Mouse (Mus musculus) MEL (cell line): ENCODE measurements around the gene Mettl16. TPM values are rescaled to one million over a fixed set of nuclear protein-coding genes. Genes with fewer than 3 reads are reported as not detected.

ENCODE experiments used
- DNase-seq: peaks from one replicate; pipeline ENCODE4 v3.0.0; 2011; ENCODE audit warnings: low read depth, low spot score
- H3K27ac ChIP-seq: 2 replicates; pipeline ENCODE4 v1.5.1; 2012; ENCODE audit warnings: low read depth, mild to moderate bottlenecking, control low read depth, low read length, moderate library complexity; ENCODE audit not compliant: control insufficient read depth
- H3K27me3 ChIP-seq, 2 experiments: fragments of 150-350 bp in 1 of 2; sonication (generic) in 1 of 2; 2 replicates each; pipeline ENCODE4 v1.6.1; 2012; ENCODE audit warnings: low read length in 2 of 2, mild to moderate bottlenecking in 2 of 2, improper control_type of control experiment in 1 of 2, moderate library complexity in 1 of 2; ENCODE audit not compliant: insufficient read depth in 2 of 2, control insufficient read depth in 1 of 2
- H3K36me3 ChIP-seq, 2 experiments: 2 replicates each; pipeline ENCODE4 v1.6.1; 2012 to 2014; ENCODE audit warnings: low read length in 2 of 2, improper control_type of control experiment in 1 of 2, inconsistent platforms in 1 of 2, mild to moderate bottlenecking in 1 of 2; ENCODE audit not compliant: insufficient read depth in 2 of 2, control insufficient read depth in 1 of 2
- H3K4me1 ChIP-seq, 2 experiments: fragments of 150-350 bp in 1 of 2; sonication (generic) in 1 of 2; 2 replicates each; pipeline ENCODE4 v1.6.1; 2012; ENCODE audit warnings: low read length in 2 of 2, improper control_type of control experiment in 1 of 2, mild to moderate bottlenecking in 1 of 2; ENCODE audit not compliant: insufficient read depth in 2 of 2, control insufficient read depth in 1 of 2
- H3K4me3 ChIP-seq, 2 experiments: fragments of 150-350 bp in 1 of 2; sonication (generic) in 1 of 2; 2 replicates each; pipeline ENCODE4 v1.5.1; 2012; ENCODE audit warnings: low read depth in 2 of 2, low read length in 2 of 2, mild to moderate bottlenecking in 2 of 2, moderate library complexity in 2 of 2, control low read depth in 1 of 2, improper control_type of control experiment in 1 of 2; ENCODE audit not compliant: control insufficient read depth in 1 of 2, insufficient read depth in 1 of 2
- H3K79me2 ChIP-seq: 2 replicates; pipeline ENCODE4 v1.6.1; 2012; ENCODE audit warnings: mild to moderate bottlenecking, low read length, moderate library complexity; ENCODE audit not compliant: control insufficient read depth, poor library complexity, insufficient read depth
- H3K9ac ChIP-seq: 2 replicates; pipeline ENCODE4 v1.6.1; 2012; ENCODE audit warnings: low read depth, mild to moderate bottlenecking, control low read depth, low read length, moderate library complexity; ENCODE audit not compliant: control insufficient read depth, poor library complexity, severe bottlenecking
- H3K9me3 ChIP-seq: fragments of 150-350 bp; sonication (generic); replicated peaks from 2 replicates; pipeline ENCODE4 v1.6.1; 2012; ENCODE audit warnings: mild to moderate bottlenecking, low read length, improper control_type of control experiment, moderate library complexity; ENCODE audit not compliant: insufficient read depth
- ELF1 ChIP-seq: IDR thresholded peaks from 2 replicates; pipeline ENCODE4 v1.6.1; 2014; ENCODE audit warnings: low read depth, mild to moderate bottlenecking, inconsistent platforms, low read length, improper control_type of control experiment, moderate library complexity
- EP300 ChIP-seq, 2 experiments: IDR thresholded peaks; 2 replicates each; pipeline ENCODE4 v1.6.1; 2011; ENCODE audit warnings: improper control_type of control experiment in 2 of 2, low read length in 2 of 2, low read depth in 1 of 2, mild to moderate bottlenecking in 1 of 2
- GATA1 ChIP-seq: IDR thresholded peaks from 2 replicates; pipeline ENCODE4 v1.6.1; 2011; ENCODE audit warnings: low read depth, low read length, improper control_type of control experiment
- KAT2A ChIP-seq: conservative IDR thresholded peaks from 2 replicates; pipeline ENCODE4 v1.6.1; 2012; ENCODE audit warnings: low read depth, low read length, improper control_type of control experiment, inconsistent platforms
- MAFK ChIP-seq: IDR thresholded peaks from 2 replicates; pipeline ENCODE4 v1.6.1; 2011; ENCODE audit warnings: low read depth, mild to moderate bottlenecking, low read length, improper control_type of control experiment, borderline replicate concordance
- MAX ChIP-seq: IDR thresholded peaks from 2 replicates; pipeline ENCODE4 v1.6.1; 2011; ENCODE audit warnings: low read length, improper control_type of control experiment
- MXI1 ChIP-seq: IDR thresholded peaks from 2 replicates; pipeline ENCODE4 v1.6.1; 2011; ENCODE audit warnings: mild to moderate bottlenecking, low read depth, low read length, improper control_type of control experiment
- MYB ChIP-seq: IDR thresholded peaks from 2 replicates; pipeline ENCODE4 v1.6.1; 2011; ENCODE audit warnings: mild to moderate bottlenecking, low read depth, low read length, improper control_type of control experiment
- NELFE ChIP-seq: IDR thresholded peaks from 2 replicates; pipeline ENCODE4 v1.6.1; 2011; ENCODE audit warnings: low read depth, low read length, improper control_type of control experiment
- SMC3 ChIP-seq: IDR thresholded peaks from 2 replicates; pipeline ENCODE4 v1.6.1; 2011; ENCODE audit warnings: low read depth, low read length, improper control_type of control experiment
- TAL1 ChIP-seq: IDR thresholded peaks from 2 replicates; pipeline ENCODE4 v1.6.1; 2012; ENCODE audit warnings: mild to moderate bottlenecking, inconsistent platforms, low read length, moderate library complexity, mixed read lengths
- TCF12 ChIP-seq: IDR thresholded peaks from 2 replicates; pipeline ENCODE4 v1.6.1; 2014; ENCODE audit warnings: low read depth, mild to moderate bottlenecking, inconsistent platforms, low read length, improper control_type of control experiment, moderate library complexity
- UBTF ChIP-seq: IDR thresholded peaks from 2 replicates; pipeline ENCODE4 v1.6.1; 2012; ENCODE audit warnings: low read depth, mild to moderate bottlenecking, inconsistent platforms, low read length, improper control_type of control experiment, moderate library complexity, borderline replicate concordance; ENCODE audit not compliant: insufficient read depth
- USF1 ChIP-seq: IDR thresholded peaks from 2 replicates; pipeline ENCODE4 v1.6.1; 2014; ENCODE audit warnings: low read depth, mild to moderate bottlenecking, inconsistent platforms, low read length, improper control_type of control experiment, moderate library complexity
- polyA plus RNA-seq, 2 experiments: library from polyadenylated mRNA; stranded (reverse) in 1 of 2; unstranded in 1 of 2; fragments of >175 nt in 1 of 2; fragments of >200 nt in 1 of 2; gene quantifications; 2 replicates each; pipeline versions ENCODE4 v1.2.1 to v1.2.4; 2012; ENCODE audit warnings: low replicate concordance in 2 of 2, low read depth in 1 of 2; ENCODE audit not compliant: insufficient read length in 2 of 2, insufficient read depth in 1 of 2, missing spikeins in 1 of 2
- total RNA-seq: library from RNA; depleted of rRNA; stranded (reverse); fragments of 300-350 nt; gene quantifications from 2 replicates; pipeline ENCODE4 v1.2.3, GENCODE M21; 2012

Gene Mettl16
- total and polyA plus RNA-seq, 3 experiments: 76.3 to 116 TPM; not detected in 1

GRCm38 (mm10) chr11:74830256-74831161 lies 59.9 kb downstream of the Mettl16 start, which contains the start of gene Mnt (continued):
- TF ChIP-seq UBTF (no peak; the same call in 1 of the 2 replicates), SMC3 (no peak; the same call in 1 of the 2 replicates), TAL1 (no peak), MYB (no peak), NELFE (peak; percentile 82)
- TF ChIP-seq, all 39 proteins: peak for 13

- H3K27me3 ChIP-seq: no peaks in the 10 kb centered on the region
- H3K79me2 ChIP-seq: peaks cover 39% of the 10 kb centered on the region
- peaks cover 0 to 30% of the 10 kb centered on the region in 2 experiments; a peak in 2 of 4 replicates for H3K36me3 ChIP-seq
- H3K9me3 ChIP-seq: no peaks in the 10 kb centered on the region
- peak overlapping the region; percentile 56 to 74 for H3K4me3 ChIP-seq
- peak; percentile 82 for TF ChIP-seq MAX
- 0 out of 2 replicates have a peak, but pooled peaks have one; percentile 81 for TF ChIP-seq UBTF
- no peak for TF ChIP-seq MAFK
- no peak; the same call in 1 of the 2 replicates for TF ChIP-seq KAT2A
- TF ChIP-seq USF1: peak; percentile 47; the same call in 1 of the 2 replicates
- peak; percentile 70 for TF ChIP-seq MXI1
- no peak for TF ChIP-seq GATA1
- 0 out of 2 replicates have a peak, but pooled peaks have one; percentile 3 for TF ChIP-seq TCF12
- TF ChIP-seq EP300 (IDR thresholded peaks at IDR 0.05; ENCODE audit: low read depth in 1 of 2, low read length in 2 of 2): no peak
- peak; percentile 12; the same call in 1 of the 2 replicates for TF ChIP-seq ELF1
- peak overlapping the region; percentile 78 for H3K9ac ChIP-seq
- peaks cover 0 to 32% of the 10 kb centered on the region in 2 experiments; a peak in 3 of 4 replicates for H3K4me1 ChIP-seq
- DNase-seq: peak; percentile 79
- H3K27ac ChIP-seq: peak overlapping the region; percentile 76
Observed at GRCm38 (mm10) chr11:74831191-74831605, 60.6 kb downstream of the Mettl16 start.
